Mouse (Mus musculus) bone marrow macrophage, adult 2 months (primary cell): ENCODE data around the gene Nat8f4.
"Not testable (repeated sequence)": the region's sequence is repeated elsewhere in the genome, so short reads cannot be mapped to it uniquely, and the experiment has no call there.

ENCODE experiments used
- CTCF ChIP-seq: IDR thresholded peaks from 2 replicates; pipeline ENCODE4 v1.5.1; 2012; ENCODE audit warnings: low read depth, mild to moderate bottlenecking, low read length, moderate library complexity
- POLR2A ChIP-seq: IDR thresholded peaks from 2 replicates; pipeline ENCODE4 v1.6.1; 2012; ENCODE audit warnings: mild to moderate bottlenecking, low read depth, low read length, borderline replicate concordance

DNA sequence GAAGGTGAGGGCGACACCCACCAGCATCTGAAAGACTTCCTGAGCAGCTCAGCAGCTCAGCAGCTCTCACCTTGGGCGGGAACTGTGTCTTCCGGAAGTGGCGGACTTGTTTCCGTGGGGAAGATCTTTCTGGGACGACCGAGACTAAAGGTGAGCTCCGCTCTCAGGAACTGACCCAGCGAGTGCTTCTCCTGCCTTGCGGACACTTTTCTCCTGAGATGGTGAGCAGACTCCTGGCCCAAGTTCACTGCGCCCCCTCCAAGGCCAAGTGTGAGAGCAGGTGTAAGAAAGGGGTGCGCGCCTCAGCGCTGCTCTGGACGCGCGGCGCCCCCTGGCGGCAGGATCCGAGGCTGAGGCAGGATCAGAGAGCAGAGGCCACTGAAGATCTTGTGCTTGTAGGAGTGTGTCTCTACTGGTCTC, at the start of gene Nat8f4:
- TF ChIP-seq CTCF = peak; percentile 69
- TF ChIP-seq POLR2A = not testable (repeated sequence)
